Mouse (Mus musculus) intestine, embryonic 15.5 days (tissue): Measurements from ENCODE around the gene Rundc1. TPM values are rescaled to one million over a fixed set of nuclear protein-coding genes. Genes with fewer than 3 reads are reported as not detected.
A peak's percentile ranks its signal among the peaks of the same experiment; 100 is the strongest.
"Not testable (repeated sequence)": the region's sequence is repeated elsewhere in the genome, so short reads cannot be mapped to it uniquely, and the experiment has no call there.

Source experiments
- ATAC-seq: fragments of 200-750 bp; cut with Nextera tagmentation; 2 replicates; pipeline ENCODE4 v1.8.0; 2017; ENCODE audit warnings: moderate TSS enrichment, moderate library complexity
- H3K27ac ChIP-seq: fragments of 300-500 bp; sonication (generic); 2 replicates; pipeline ENCODE4 v1.5.1; 2015; ENCODE audit warnings: mild to moderate bottlenecking, inconsistent platforms
- H3K27me3 ChIP-seq: fragments of 300-500 bp; sonication (generic); replicated peaks from 2 replicates; pipeline ENCODE4 v1.6.1; 2015; ENCODE audit warnings: inconsistent platforms
- H3K36me3 ChIP-seq: fragments of 300-500 bp; sonication (generic); 2 replicates; pipeline ENCODE4 v1.6.1; 2015; ENCODE audit warnings: inconsistent platforms
- H3K4me1 ChIP-seq: fragments of 300-500 bp; sonication (generic); replicated peaks from 2 replicates; pipeline ENCODE4 v1.6.1; 2015; ENCODE audit warnings: inconsistent platforms
- H3K4me2 ChIP-seq: fragments of 300-500 bp; sonication (generic); replicated peaks from 2 replicates; pipeline ENCODE4 v1.6.1; 2015; ENCODE audit warnings: mild to moderate bottlenecking, inconsistent platforms
- H3K4me3 ChIP-seq: fragments of 300-500 bp; sonication (generic); replicated peaks from 2 replicates; pipeline ENCODE4 v1.5.1; 2015; ENCODE audit warnings: inconsistent platforms
- H3K9ac ChIP-seq: fragments of 300-500 bp; sonication (generic); 2 replicates; pipeline ENCODE4 v1.6.1; 2015; ENCODE audit warnings: inconsistent platforms
- H3K9me3 ChIP-seq: fragments of 300-500 bp; sonication (generic); 2 replicates; pipeline ENCODE4 v1.6.1; 2016; ENCODE audit warnings: inconsistent platforms
- WGBS: fragments of 180-500 bp; shearing (Covaris S2); methylation state at CpG from one replicate; pipeline ENCODE4 v1.1.7; 2015; 5-methylcytosine and 5-hydroxymethylcytosine counted together
- polyA plus RNA-seq: library from polyadenylated mRNA; unstranded; fragments of >200 nt; fragmentation: Nextera tagmentation; extraction: Ambion mirVana; gene quantifications from 2 replicates; pipeline ENCODE4 v1.2.1, GENCODE M21; 2015

Gene Rundc1
- polyA plus RNA-seq, 1 experiment from 2014 or later = 16.9 TPM

DNA sequence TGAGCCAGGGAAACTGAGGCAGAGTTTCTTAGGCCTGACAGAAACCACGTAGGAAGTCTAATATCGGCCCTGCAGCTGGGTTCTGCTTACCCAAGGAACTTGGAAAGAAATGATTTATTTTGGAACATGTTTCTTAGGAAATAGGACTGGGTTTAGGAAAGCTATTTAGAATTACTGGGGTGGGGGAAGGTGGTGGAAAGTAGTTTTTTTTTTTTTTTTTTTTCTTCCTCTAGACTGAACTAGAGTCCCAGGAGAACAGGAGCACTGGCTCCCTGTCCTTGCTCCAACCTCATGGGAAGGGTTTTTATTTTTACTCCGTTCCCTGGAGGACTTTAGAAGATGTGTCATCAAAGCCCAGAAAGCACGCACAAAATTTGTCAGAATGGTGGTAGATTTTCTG, 44.3 kb downstream of the Rundc1 start:
- WGBS = 69% methylated on average over 4 of the region's 4 CpGs
- Histone ChIP-seq H3K4me2 (peak overlapping the region; percentile 98), H3K9ac (peak overlapping the region; percentile 72; the same call in 1 of the 2 replicates), H3K4me3 (peak overlapping the region; percentile 61; the same call in 1 of the 2 replicates), H3K27ac (no peak overlapping the region), H3K36me3 (no peaks in the 10 kb centered on the region), H3K9me3 (no peaks in the 10 kb centered on the region), H3K27me3 (no peaks in the 10 kb centered on the region), H3K4me1 (peaks cover 15% of the 10 kb centered on the region)
- ATAC-seq = no peak

DNA sequence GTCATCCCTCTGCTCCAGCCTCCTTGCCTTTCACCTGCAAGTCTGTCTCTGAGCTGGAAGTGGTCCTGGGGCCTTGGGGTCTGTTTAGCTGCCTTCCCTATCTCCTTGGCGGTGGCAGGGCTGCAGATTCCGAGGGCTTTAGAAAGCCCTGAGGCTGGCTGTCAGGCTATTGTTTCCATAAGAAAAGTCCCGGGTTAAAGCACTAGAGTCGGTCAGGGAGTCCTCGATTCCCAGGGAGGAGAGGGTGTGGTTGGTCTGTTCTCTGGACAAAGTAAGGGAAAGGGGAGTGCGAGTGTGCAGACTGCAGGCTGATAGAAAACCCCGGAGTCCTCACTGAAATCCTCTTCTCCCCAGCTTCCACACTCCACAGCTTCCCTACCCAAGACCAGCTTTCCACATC, 45.3 kb downstream of the Rundc1 start:
- 53% methylated on average over 7 of the region's 7 CpGs for WGBS
- Histone ChIP-seq H3K36me3 (no peaks in the 10 kb centered on the region), H3K4me1 (peaks cover 11% of the 10 kb centered on the region), H3K9me3 (no peaks in the 10 kb centered on the region), H3K27ac (no peak overlapping the region), H3K4me2 (no peak overlapping the region), H3K9ac (no peak overlapping the region), H3K27me3 (no peaks in the 10 kb centered on the region), H3K4me3 (no peak overlapping the region)
- ATAC-seq = no peak

DNA sequence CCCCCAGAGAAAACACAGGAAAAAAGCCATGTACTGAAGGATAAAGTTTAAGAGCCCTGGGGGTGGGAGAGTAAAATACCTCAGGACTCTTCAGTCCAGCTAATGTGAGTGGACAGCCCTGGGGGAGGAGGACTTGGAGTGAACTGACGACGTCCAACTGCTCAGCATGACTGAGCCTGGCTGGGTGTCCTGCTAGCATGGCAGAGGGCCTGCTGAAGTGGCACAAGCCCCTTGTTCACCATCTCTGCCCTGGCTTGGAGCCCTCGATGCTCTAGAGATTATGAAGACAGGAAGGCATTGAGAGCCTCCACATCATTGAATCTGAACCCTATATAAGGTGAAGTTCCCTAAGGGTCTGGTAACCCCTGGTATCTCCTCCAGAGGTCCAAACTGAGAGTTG, 47.0 kb downstream of the Rundc1 start:
- no peak overlapping the region for H3K9ac ChIP-seq
- no peak for ATAC-seq
- H3K4me2 ChIP-seq = no peak overlapping the region
- H3K27ac ChIP-seq = no peak overlapping the region
- H3K4me3 ChIP-seq = no peak overlapping the region
- H3K4me1 ChIP-seq = peaks cover 11% of the 10 kb centered on the region
- 77% methylated on average over 3 of the region's 3 CpGs for WGBS
- H3K9me3 ChIP-seq = no peaks in the 10 kb centered on the region
- H3K36me3 ChIP-seq = no peaks in the 10 kb centered on the region
- no peaks in the 10 kb centered on the region for H3K27me3 ChIP-seq

DNA sequence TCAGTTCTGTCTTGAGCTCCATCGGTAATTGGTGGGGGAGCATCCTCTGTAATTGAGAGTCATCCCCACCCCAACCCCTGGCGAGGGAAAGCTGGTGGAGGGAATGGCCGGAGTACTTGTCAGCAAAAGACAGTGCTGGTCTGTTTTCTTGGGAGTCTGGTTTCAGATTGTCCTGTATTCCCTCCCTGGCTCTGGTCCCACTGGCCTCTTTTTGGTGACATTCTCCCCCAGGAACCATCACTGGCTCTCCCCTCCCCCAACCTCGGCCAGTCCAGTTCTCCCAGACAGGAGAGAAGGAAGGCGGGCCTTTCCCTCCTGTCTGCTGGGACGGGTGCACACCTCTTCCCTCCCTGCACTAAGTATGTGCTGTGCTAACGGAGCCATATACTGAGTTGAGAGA, 47.5 kb downstream of the Rundc1 start:
- no peak overlapping the region for H3K27ac ChIP-seq

DNA sequence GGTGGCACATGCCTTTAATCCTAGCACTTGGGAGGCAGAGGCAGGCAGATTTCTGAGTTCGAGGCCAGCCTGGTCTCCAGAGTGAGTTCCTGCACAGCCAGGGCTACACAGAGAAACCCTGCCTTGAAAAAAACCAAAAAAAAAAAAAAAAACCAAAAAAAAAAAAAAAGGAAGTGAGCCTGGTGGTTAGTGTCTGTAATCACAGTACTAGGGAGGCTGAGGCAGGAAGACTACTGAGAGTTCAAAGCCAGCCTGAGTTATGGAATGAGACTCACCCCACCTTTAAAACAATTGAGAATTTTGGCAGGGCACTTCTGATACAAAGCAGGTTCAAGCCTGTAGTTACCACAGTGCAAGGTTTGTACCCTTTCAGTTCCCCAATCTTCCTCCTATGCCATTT, 48.8 kb downstream of the Rundc1 start:
- H3K4me1 ChIP-seq, ATAC-seq, H3K27me3 ChIP-seq, H3K36me3 ChIP-seq, H3K4me3 ChIP-seq, H3K9ac ChIP-seq, H3K9me3 ChIP-seq, H3K4me2 ChIP-seq, H3K27ac ChIP-seq: not testable (repeated sequence)
- WGBS = 81% methylated on average over 1 of the region's 1 CpGs

More for the DNA sequence above, 47.5 kb downstream of the Rundc1 start:
- Histone ChIP-seq H3K9ac (no peak overlapping the region), H3K36me3 (no peaks in the 10 kb centered on the region), H3K9me3 (no peaks in the 10 kb centered on the region), H3K4me2 (no peak overlapping the region), H3K27me3 (no peaks in the 10 kb centered on the region), H3K4me3 (no peak overlapping the region), H3K4me1 (peaks cover 7% of the 10 kb centered on the region)
- no peak for ATAC-seq
- WGBS = 50% methylated on average over 7 of the region's 7 CpGs

DNA sequence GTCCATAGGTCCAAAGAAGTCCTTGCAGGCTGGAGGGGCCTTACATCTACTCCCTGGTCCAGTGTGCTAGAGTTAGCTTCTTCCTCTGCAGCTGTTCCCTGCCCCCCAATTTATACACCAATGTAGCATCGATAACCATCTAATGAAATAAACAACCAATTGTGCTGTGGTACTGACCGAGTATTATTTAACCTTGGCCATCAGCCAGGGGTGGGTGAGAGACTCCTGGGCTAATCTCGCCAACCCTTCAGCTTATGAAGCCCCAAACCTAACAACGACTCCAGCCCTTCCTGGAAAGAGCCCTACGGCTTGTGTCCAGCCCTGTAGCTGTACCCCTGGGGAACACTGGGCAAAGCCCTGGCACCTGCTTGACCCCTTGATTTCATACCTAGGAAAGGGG, 49.4 kb downstream of the Rundc1 start:
- ATAC-seq = no peak
- no peak overlapping the region for H3K4me3 ChIP-seq
- H3K27me3 ChIP-seq = no peaks in the 10 kb centered on the region
- no peak overlapping the region for H3K27ac ChIP-seq
- H3K36me3 ChIP-seq = no peaks in the 10 kb centered on the region
- H3K4me1 ChIP-seq = peaks cover 6% of the 10 kb centered on the region
- 63% methylated on average over 5 of the region's 5 CpGs for WGBS
- H3K9me3 ChIP-seq = no peaks in the 10 kb centered on the region
- H3K4me2 ChIP-seq = no peak overlapping the region
- H3K9ac ChIP-seq = no peak overlapping the region

DNA sequence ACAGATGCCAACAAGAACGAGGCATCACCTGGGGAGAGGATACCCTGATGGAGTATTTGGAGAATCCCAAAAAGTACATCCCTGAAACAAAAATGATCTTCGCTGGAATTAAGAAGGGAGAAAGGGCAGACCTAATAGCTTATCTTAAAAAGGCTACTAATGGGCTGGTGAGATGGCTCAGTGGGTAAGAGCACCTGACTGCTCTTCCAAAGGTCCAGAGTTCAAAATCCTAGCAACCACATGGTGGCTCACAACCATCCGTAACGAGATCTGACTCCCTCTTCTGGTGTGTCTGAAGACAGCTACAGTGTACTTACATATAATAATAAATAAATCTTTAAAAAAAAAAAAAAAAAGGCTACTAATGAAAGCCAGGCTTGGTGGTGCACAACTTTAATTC, 51.5 kb downstream of the Rundc1 start:
- H3K4me3 ChIP-seq, H3K27ac ChIP-seq, H3K9me3 ChIP-seq, ATAC-seq, H3K9ac ChIP-seq, H3K4me2 ChIP-seq, H3K36me3 ChIP-seq, H3K27me3 ChIP-seq: not testable (repeated sequence)
- WGBS = 81% methylated on average over 4 of the region's 4 CpGs
- peaks cover 19% of the 10 kb centered on the region for H3K4me1 ChIP-seq

DNA sequence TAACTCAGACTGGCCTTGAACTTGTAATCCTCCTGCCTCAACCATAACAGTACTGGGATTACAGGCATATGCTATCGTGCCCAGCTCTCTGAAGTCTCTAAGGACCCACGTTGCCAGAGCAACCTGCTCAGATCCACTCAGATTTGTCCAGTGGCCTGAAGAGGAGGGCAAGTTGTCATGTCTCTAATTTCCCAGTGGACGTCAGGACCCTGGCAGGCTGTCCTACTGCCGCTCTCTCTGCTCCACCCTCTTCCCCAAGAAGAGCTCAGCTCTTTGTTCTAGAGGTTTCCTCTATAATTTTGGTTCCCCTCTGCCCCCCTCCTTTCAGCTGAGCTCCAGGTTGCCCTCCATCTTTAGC, 52.3 kb downstream of the Rundc1 start:
- no peak for ATAC-seq
- Histone ChIP-seq H3K9ac (no peak overlapping the region), H3K4me3 (no peak overlapping the region), H3K27me3 (no peaks in the 10 kb centered on the region), H3K27ac (0 out of 2 replicates have a peak overlapping the region, but pooled peaks have one; percentile 17), H3K9me3 (no peaks in the 10 kb centered on the region), H3K4me2 (no peak overlapping the region), H3K4me1 (peaks cover 19% of the 10 kb centered on the region), H3K36me3 (no peaks in the 10 kb centered on the region)
- 55% methylated on average over 4 of the region's 4 CpGs for WGBS

DNA sequence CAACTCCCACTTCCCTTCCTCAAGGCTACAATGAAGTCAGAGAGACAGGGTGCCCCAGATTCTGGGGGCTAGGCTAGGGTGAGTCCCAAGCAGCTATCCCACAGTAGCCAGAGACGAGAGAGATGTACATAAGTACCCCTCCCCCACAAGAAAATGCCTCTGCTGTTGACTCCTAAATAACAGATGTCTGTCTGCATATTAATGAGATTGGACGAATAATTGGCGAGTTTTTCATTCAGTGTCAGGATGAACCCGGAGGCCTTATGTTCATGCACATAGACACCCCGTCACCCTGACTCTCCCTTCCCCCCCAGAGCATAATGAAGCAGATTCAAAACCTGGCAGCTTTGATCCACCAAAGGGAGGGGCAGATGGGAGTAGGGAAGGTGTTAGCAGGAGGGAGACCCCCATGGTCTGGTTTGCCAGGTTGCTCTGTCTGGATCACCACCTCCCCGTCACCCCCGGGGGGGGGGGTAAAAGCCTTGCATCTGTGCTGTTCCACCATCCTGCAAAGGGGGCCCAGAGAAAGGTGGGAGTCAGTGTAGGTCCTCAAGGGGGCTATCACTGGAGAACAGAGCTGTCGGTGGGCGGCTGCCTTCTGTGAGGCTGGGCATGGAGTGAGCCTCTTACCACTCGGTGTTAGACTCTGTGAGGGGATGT, 52.8 kb downstream of the Rundc1 start:
- WGBS = 63% methylated on average over 10 of the region's 10 CpGs
- H3K27me3 ChIP-seq = no peaks in the 10 kb centered on the region

DNA sequence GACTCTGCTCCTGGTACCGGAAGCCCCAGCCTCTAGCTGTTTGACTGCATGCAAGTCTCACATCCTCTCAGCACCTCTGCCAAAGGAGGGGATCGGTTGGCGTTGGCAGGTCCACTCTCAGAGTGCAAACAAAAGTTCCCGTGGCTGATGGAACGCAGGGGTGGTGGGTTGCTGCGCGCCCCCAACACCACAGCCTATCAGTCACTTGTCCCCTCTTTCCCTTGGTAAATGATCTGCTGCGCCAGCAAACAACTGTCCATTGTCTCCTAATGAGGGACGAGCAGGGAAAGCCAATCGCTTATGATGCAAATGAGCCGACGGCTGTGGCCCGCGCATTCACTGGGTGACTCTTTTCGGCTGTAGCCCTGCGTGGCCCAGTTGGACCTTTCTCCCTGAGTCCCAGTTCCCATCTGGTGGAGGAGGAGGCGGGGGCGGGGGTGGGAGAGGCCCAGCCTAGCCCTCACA, 54.3 kb downstream of the Rundc1 start:
- peak overlapping the region; percentile 30 for H3K4me2 ChIP-seq
- WGBS = 10% methylated on average over 18 of the region's 18 CpGs
- peak overlapping the region; percentile 15; the same call in 1 of the 2 replicates for H3K9ac ChIP-seq
- no peak overlapping the region for H3K27ac ChIP-seq
- no peak for ATAC-seq
- H3K36me3 ChIP-seq = no peaks in the 10 kb centered on the region
- H3K27me3 ChIP-seq = no peaks in the 10 kb centered on the region
- peaks cover 19% of the 10 kb centered on the region for H3K4me1 ChIP-seq
- H3K9me3 ChIP-seq = no peaks in the 10 kb centered on the region
- H3K4me3 ChIP-seq = peak overlapping the region; percentile 3; the same call in 1 of the 2 replicates

More for the DNA sequence above, 52.8 kb downstream of the Rundc1 start:
- H3K4me3 ChIP-seq = no peak overlapping the region
- H3K27ac ChIP-seq = 0 out of 2 replicates have a peak overlapping the region, but pooled peaks have one; percentile 17
- H3K4me1 ChIP-seq = peaks cover 19% of the 10 kb centered on the region
- no peak for ATAC-seq
- no peaks in the 10 kb centered on the region for H3K9me3 ChIP-seq
- no peak overlapping the region for H3K4me2 ChIP-seq
- H3K36me3 ChIP-seq = no peaks in the 10 kb centered on the region
- no peak overlapping the region for H3K9ac ChIP-seq

DNA sequence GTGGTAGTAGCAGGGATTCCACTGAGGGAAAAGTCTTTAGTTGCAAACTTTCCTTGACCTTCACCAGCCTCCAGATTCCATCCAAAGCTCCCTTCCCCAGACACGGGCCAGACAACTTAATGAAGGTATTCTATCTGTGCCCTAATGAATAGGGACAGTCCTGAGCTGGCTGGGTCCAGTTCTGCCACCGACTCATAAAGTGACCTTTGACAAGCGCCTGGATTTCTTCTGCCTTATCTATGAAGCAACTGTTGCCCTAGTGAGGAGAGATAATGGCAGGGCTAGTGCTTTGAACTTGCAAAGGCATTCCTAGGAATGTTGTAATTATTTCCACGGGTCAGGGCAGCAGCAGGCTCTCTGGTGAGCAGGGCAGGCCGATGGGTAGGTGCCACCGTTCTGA, 56.0 kb downstream of the Rundc1 start:
- Histone ChIP-seq H3K9me3 (no peaks in the 10 kb centered on the region), H3K4me2 (no peak overlapping the region; the same call in 1 of the 2 replicates), H3K36me3 (no peaks in the 10 kb centered on the region), H3K9ac (no peak overlapping the region), H3K27me3 (no peaks in the 10 kb centered on the region), H3K27ac (peak overlapping the region; percentile 54), H3K4me3 (no peak overlapping the region), H3K4me1 (peaks cover 29% of the 10 kb centered on the region)
- ATAC-seq = peak; percentile 75
- WGBS = 11% methylated on average over 6 of the region's 6 CpGs

DNA sequence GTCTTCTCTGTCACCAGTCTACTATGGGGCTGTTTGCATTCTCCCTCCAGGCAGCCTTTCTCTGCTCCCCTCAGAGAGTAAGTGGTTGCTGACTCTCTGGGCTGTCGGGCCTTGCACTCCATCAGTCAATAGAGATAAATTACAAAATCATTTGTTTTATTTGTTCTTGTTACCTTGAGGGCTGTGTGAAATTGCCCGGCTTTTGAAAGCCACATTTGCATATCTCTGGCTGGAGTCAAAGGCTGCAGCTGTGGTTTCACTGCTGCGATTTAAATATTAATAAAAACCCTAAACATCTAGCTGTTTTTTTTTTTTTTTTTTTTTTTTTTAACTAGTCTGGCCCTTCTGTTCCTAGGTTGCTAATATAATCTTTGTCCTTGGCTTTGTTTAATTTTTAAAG, 58.9 kb downstream of the Rundc1 start:
- WGBS = 30% methylated on average over 3 of the region's 3 CpGs
- H3K4me2 ChIP-seq = no peak overlapping the region
- no peak overlapping the region for H3K27ac ChIP-seq
- H3K4me1 ChIP-seq = peaks cover 28% of the 10 kb centered on the region
- no peak for ATAC-seq
- no peaks in the 10 kb centered on the region for H3K27me3 ChIP-seq
- no peak overlapping the region for H3K9ac ChIP-seq
- H3K4me3 ChIP-seq = no peak overlapping the region
- H3K36me3 ChIP-seq = no peaks in the 10 kb centered on the region
- no peaks in the 10 kb centered on the region for H3K9me3 ChIP-seq

DNA sequence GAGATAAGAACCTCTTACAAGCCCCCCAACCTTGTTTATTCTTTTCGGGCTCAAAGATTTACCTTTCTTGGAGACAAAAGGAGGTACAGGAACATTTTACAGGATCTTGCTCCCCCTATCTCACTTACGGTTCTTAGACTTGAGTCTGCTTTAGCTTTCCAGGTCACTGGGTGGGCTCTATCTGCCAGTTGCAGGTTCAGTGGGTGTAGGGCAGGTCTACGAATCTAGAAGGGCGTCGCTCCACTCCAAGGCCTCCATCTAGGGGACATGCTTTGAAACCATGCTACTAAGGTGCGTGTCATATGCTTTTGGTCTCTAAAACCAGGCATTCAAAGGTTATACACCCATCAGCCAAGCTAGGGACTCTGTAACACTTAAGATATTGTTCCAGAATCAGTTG, 59.4 kb downstream of the Rundc1 start:
- H3K9ac ChIP-seq = no peak overlapping the region
- WGBS = 63% methylated on average over 6 of the region's 6 CpGs
- H3K27me3 ChIP-seq = no peaks in the 10 kb centered on the region
- H3K4me1 ChIP-seq = peaks cover 24% of the 10 kb centered on the region
- H3K9me3 ChIP-seq = no peaks in the 10 kb centered on the region
- no peak overlapping the region for H3K4me3 ChIP-seq
- no peak for ATAC-seq
- no peak overlapping the region for H3K4me2 ChIP-seq
- no peaks in the 10 kb centered on the region for H3K36me3 ChIP-seq
- H3K27ac ChIP-seq = 0 out of 2 replicates have a peak overlapping the region, but pooled peaks have one; percentile 2
